Mouse (Mus musculus) lung, adult 2 months (tissue): ENCODE measurements around the gene 4930572O03Rik.
"Not testable (repeated sequence)": the region's sequence is repeated elsewhere in the genome, so short reads cannot be mapped to it uniquely, and the experiment has no call there.

ENCODE experiments used
- CTCF ChIP-seq: fragments of 200-500 bp; IDR thresholded peaks from 2 replicates; pipeline ENCODE4 v1.5.1; 2011; ENCODE audit warnings: mild to moderate bottlenecking, low read length, control low read depth; ENCODE audit not compliant: insufficient read depth
- POLR2A ChIP-seq: fragments of 200-500 bp; IDR thresholded peaks from 2 replicates; pipeline ENCODE4 v1.6.1; 2011; ENCODE audit warnings: low read depth, mild to moderate bottlenecking, control low read depth, low read length, borderline replicate concordance; ENCODE audit errors: extremely low read depth

GRCm38 (mm10) chr5:15689659-15690213, 32.9 kb upstream of the 4930572O03Rik start:
- TF ChIP-seq CTCF, POLR2A: not testable (repeated sequence)
